Mouse (Mus musculus) lung, postnatal 4 days (tissue): ENCODE measurements around the gene Eif4e2.

Experiments used
- DNase-seq, 2 experiments: peaks; one replicate each; pipeline ENCODE4 v3.0.0; 2021

The Eif4e2 gene

GRCm38 (mm10) chr1:87213735-87214704 is at the start of gene Eif4e2:
Gene Eif4e2 (plus strand): TSS chr1:87213914.
- peak; percentile 97 to 98 for DNase-seq

- no peak for DNase-seq
Observed at GRCm38 (mm10) chr1:87164164-87164795, 49.4 kb upstream of the Eif4e2 start.

GRCm38 (mm10) chr1:87164796-87165184 is 48.9 kb upstream of the Eif4e2 start:
- no peak for DNase-seq

GRCm38 (mm10) chr1:87170458-87170857 is 43.3 kb upstream of the Eif4e2 start:
- no peak for DNase-seq

GRCm38 (mm10) chr1:87171312-87171711 is 42.4 kb upstream of the Eif4e2 start:
- no peak for DNase-seq

GRCm38 (mm10) chr1:87172316-87172715 is 41.4 kb upstream of the Eif4e2 start:
- DNase-seq, result no peak

GRCm38 (mm10) chr1:87174006-87174955 is 39.4 kb upstream of the Eif4e2 start:
- peak; percentile 71 to 72 for DNase-seq

GRCm38 (mm10) chr1:87175852-87176292 is 37.8 kb upstream of the Eif4e2 start:
- peak; percentile 74 to 78 for DNase-seq

GRCm38 (mm10) chr1:87180896-87181295 is 32.8 kb upstream of the Eif4e2 start:
- no peak for DNase-seq

GRCm38 (mm10) chr1:87183013-87183412 is 30.7 kb upstream of the Eif4e2 start, which contains the start of gene Prss56:
Gene Prss56 (plus strand): TSS chr1:87183313.
- no peak for DNase-seq

- DNase-seq, result no peak
Observed at GRCm38 (mm10) chr1:87183998-87184750, 29.5 kb upstream of the Eif4e2 start.

GRCm38 (mm10) chr1:87184751-87185139 is 29.0 kb upstream of the Eif4e2 start:
- peak; percentile 68 to 79 for DNase-seq

- DNase-seq, result no peak
Observed at GRCm38 (mm10) chr1:87185526-87185925, 28.2 kb upstream of the Eif4e2 start.

GRCm38 (mm10) chr1:87186261-87187036 is 27.3 kb upstream of the Eif4e2 start:
- no peak for DNase-seq

- peak; percentile 67 to 80 for DNase-seq
Observed at GRCm38 (mm10) chr1:87187037-87187355, 26.7 kb upstream of the Eif4e2 start.

- DNase-seq, result no peak
Observed at GRCm38 (mm10) chr1:87190429-87190828, 23.3 kb upstream of the Eif4e2 start, which contains the start of gene Chrnd. Gene Chrnd (plus strand): TSS chr1:87190607.

- peak in 1 of 2 experiments; percentile 17 for DNase-seq
Observed at GRCm38 (mm10) chr1:87197296-87197695, 16.4 kb upstream of the Eif4e2 start.

- peak in 1 of 2 experiments; percentile 15 for DNase-seq
Observed at GRCm38 (mm10) chr1:87198119-87199065, 15.3 kb upstream of the Eif4e2 start.

GRCm38 (mm10) chr1:87200811-87201210 is 12.9 kb upstream of the Eif4e2 start:
- DNase-seq, result no peak

- no peak for DNase-seq
Observed at GRCm38 (mm10) chr1:87201848-87202247, 11.9 kb upstream of the Eif4e2 start.
